Mouse (Mus musculus): ENCODE results near the gene Gm17359. TPM values are rescaled to one million over a fixed set of nuclear protein-coding genes. Genes with fewer than 3 reads are reported as not detected.

Gene Gm17359
- total and polyA plus RNA-seq, 2 experiments from 2014 or later, result not detected

DNA sequence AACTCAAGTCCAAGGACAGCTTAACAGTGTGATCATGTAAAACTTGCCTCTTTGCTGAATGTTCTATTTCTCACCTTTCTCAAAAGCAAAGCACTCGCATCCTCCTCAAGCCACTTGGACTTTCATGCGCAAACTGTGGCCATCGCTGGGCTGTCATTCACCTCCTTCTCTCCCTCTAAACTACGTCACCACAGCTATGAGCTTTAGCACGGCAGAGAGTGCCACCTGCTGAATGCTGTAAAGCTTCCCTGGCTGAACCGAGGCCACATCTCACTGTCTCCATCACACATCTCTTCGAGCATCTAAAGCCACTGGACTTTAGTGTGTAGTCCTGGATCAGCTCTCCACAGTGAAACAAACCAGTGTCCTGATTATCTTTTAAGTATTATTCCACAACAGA is 158.7 kb downstream of the Gm17359 start:
- Histone ChIP-seq H3K4me3 (ENCODE audit: low read depth, low read length) (no peak overlapping the region), H3K9ac (replicated peaks; ENCODE audit: low read depth, low read length) (no peak overlapping the region), H3K27me3 (ENCODE audit: control insufficient read depth, insufficient read depth, low read length) (no peaks in the 10 kb centered on the region), H3K36me3 (replicated peaks; ENCODE audit: control insufficient read depth, insufficient read depth, low read length) (peaks cover 32% of the 10 kb centered on the region), H3K4me2 (ENCODE audit: low read depth, low read length) (no peak overlapping the region), H3K9me3 (replicated peaks; ENCODE audit: control insufficient read depth, low read length) (no peaks in the 10 kb centered on the region), H3K4me1 (ENCODE audit: control insufficient read depth, insufficient read depth) (no peaks in the 10 kb centered on the region), H3K27ac (ENCODE audit: low read depth) (no peak overlapping the region)
- whole genome bisulfite sequencing, result 68% methylated on average over 7 of the region's 7 CpGs
- ATAC-seq (ENCODE audit: insufficient read depth, low read depth), result no peak
- no peak for TF ChIP-seq EP300 (IDR thresholded peaks at IDR 0.05; ENCODE audit: low read depth)
- peak; percentile 52 for TF ChIP-seq CTCF (IDR thresholded peaks at IDR 0.05; ENCODE audit: low read depth)
- DNase-seq (ENCODE audit: low spot score), result no peak

DNA sequence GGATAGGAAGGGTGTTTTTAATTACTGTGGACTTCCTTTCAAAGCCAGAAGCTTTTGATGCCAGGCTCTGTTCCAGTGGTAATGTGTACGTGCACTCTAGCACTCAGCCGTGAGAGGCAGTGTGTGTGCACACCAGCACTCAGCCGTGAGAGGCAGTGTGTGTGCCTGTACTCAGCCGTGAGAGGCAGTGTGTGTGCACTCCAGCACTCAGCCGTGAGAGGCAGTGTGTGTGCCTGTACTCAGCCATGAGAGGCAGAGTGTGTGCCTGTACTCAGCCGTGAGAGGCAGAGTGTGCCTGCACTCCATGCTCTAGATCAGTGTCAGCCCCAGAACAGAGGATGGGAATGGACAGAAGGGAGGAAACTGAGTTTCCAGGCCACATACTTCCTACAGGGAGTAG is 160.2 kb downstream of the Gm17359 start:
- no peaks in the 10 kb centered on the region for H3K27me3 ChIP-seq (ENCODE audit: control insufficient read depth, insufficient read depth, low read length)
- no peak overlapping the region for H3K4me3 ChIP-seq (ENCODE audit: low read depth, low read length)
- no peak for TF ChIP-seq EP300 (IDR thresholded peaks at IDR 0.05; ENCODE audit: low read depth)
- no peak for TF ChIP-seq CTCF (IDR thresholded peaks at IDR 0.05; ENCODE audit: low read depth)
- no peaks in the 10 kb centered on the region for H3K4me1 ChIP-seq (ENCODE audit: control insufficient read depth, insufficient read depth)
- H3K9me3 ChIP-seq (replicated peaks; ENCODE audit: control insufficient read depth, low read length), result no peaks in the 10 kb centered on the region
- no peak overlapping the region for H3K4me2 ChIP-seq (ENCODE audit: low read depth, low read length)
- no peak overlapping the region for H3K27ac ChIP-seq (ENCODE audit: low read depth)
- 77% methylated on average over 6 of the region's 6 CpGs for WGBS
- ATAC-seq (ENCODE audit: insufficient read depth, low read depth), result no peak
- DNase-seq (ENCODE audit: low spot score), result no peak
- H3K9ac ChIP-seq (replicated peaks; ENCODE audit: low read depth, low read length), result no peak overlapping the region
- peaks cover 39% of the 10 kb centered on the region for H3K36me3 ChIP-seq (replicated peaks; ENCODE audit: control insufficient read depth, insufficient read depth, low read length)

DNA sequence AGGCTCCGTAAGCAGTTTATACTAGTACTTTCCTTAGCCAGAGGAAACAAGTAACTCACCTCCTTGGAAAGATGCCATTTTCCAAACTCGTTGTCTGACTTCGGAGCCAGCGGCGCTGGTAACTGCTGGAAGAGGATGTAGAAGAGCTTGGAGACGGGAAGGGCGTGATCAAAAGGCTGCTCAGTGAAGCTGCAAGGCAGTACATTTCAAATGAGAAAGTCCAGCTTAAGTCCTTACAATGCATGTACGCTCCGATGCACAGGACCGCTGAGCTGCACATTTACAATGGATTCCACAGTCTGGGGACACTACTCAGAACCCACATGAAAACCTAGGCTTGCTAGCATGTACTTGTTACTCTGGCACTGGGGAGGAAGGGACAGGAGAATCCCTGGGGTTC is 163.8 kb downstream of the Gm17359 start:
- ATAC-seq (ENCODE audit: insufficient read depth, low read depth) (no peak), DNase-seq (ENCODE audit: low spot score) (peak; percentile 15)
- H3K27me3 ChIP-seq (ENCODE audit: control insufficient read depth, insufficient read depth, low read length), result no peaks in the 10 kb centered on the region
- 74% methylated on average over 10 of the region's 10 CpGs for WGBS
- no peak for TF ChIP-seq CTCF (IDR thresholded peaks at IDR 0.05; ENCODE audit: low read depth)
- TF ChIP-seq EP300 (IDR thresholded peaks at IDR 0.05; ENCODE audit: low read depth), result no peak
- no peak overlapping the region for H3K27ac ChIP-seq (ENCODE audit: low read depth)
- no peak overlapping the region for H3K4me2 ChIP-seq (ENCODE audit: low read depth, low read length)
- no peaks in the 10 kb centered on the region for H3K4me1 ChIP-seq (ENCODE audit: control insufficient read depth, insufficient read depth)
- no peaks in the 10 kb centered on the region for H3K9me3 ChIP-seq (replicated peaks; ENCODE audit: control insufficient read depth, low read length)
- H3K4me3 ChIP-seq (ENCODE audit: low read depth, low read length), result no peak overlapping the region
- H3K9ac ChIP-seq (replicated peaks; ENCODE audit: low read depth, low read length), result peak overlapping the region; percentile 16; the same call in 1 of the 2 replicates
- H3K36me3 ChIP-seq (replicated peaks; ENCODE audit: control insufficient read depth, insufficient read depth, low read length), result peaks cover 29% of the 10 kb centered on the region

DNA sequence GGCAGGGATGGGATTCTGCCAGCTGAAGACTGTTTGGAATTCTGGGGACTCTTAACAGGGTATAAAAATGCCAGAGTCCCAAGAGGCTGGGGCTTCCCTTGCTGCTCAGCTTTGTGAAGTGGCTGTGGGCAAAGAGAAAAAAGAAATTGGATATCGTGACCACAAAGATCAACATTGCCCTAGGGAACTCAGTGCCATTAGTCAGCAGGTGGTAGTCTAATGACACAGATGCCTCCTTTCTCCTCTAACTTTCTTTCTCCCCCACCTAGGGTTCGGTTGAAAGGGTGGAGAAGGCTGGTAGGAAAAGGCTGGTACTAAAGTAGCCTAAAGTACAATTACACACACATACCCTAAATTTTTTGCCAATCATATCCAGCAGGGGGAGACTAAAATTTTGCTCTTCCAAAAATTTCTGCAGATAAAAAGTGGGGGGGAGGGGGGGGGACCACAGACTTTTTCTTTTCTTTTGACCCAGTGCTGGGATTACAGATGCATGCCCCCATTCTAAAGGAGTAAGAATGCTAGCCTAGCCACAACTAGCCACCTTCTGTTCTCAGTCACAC is 164.8 kb downstream of the Gm17359 start:
- H3K9ac ChIP-seq (replicated peaks; ENCODE audit: low read depth, low read length), result no peak overlapping the region
- 87% methylated on average over 2 of the region's 2 CpGs for WGBS
- TF ChIP-seq CTCF (IDR thresholded peaks at IDR 0.05; ENCODE audit: low read depth) (no peak), EP300 (IDR thresholded peaks at IDR 0.05; ENCODE audit: low read depth) (no peak)
- DNase-seq (ENCODE audit: low spot score), result no peak
- H3K4me1 ChIP-seq (ENCODE audit: control insufficient read depth, insufficient read depth), result no peaks in the 10 kb centered on the region
- H3K27me3 ChIP-seq (ENCODE audit: control insufficient read depth, insufficient read depth, low read length), result no peaks in the 10 kb centered on the region
- H3K4me3 ChIP-seq (ENCODE audit: low read depth, low read length), result no peak overlapping the region
- ATAC-seq (ENCODE audit: insufficient read depth, low read depth), result no peak
- no peak overlapping the region for H3K27ac ChIP-seq (ENCODE audit: low read depth)
- H3K36me3 ChIP-seq (replicated peaks; ENCODE audit: control insufficient read depth, insufficient read depth, low read length), result peaks cover 35% of the 10 kb centered on the region
- no peaks in the 10 kb centered on the region for H3K9me3 ChIP-seq (replicated peaks; ENCODE audit: control insufficient read depth, low read length)
- no peak overlapping the region for H3K4me2 ChIP-seq (ENCODE audit: low read depth, low read length)

Other genes starting within 250 kb of the Gm17359 start
- 28.8 and 30.3 TPM in 2 replicates for gene Rapgef2, start 50.1 kb upstream of the Gm17359 start, total RNA-seq (2014; rRNA removed; ENCODE audit: low replicate concordance)
- 3.3 and 3.5 TPM in 2 replicates for gene Rapgef2, start 50.1 kb upstream of the Gm17359 start, polyA plus RNA-seq (2015; fragmentation: Nextera tagmentation; extraction: Ambion mirVana)
- gene Fnip2, start 231.1 kb downstream of the Gm17359 start, total RNA-seq (2014; rRNA removed; ENCODE audit: low replicate concordance), result 10.5 and 18.3 TPM in 2 replicates
- 1.4 and 2.1 TPM in 2 replicates for gene Fnip2, start 231.1 kb downstream of the Gm17359 start, polyA plus RNA-seq (2015; fragmentation: Nextera tagmentation; extraction: Ambion mirVana)

Measured in heart, postnatal 0 days (tissue).